Mouse (Mus musculus): Measurements from ENCODE around the gene Gm14295.
"Not testable (repeated sequence)": the region's sequence is repeated elsewhere in the genome, so short reads cannot be mapped to it uniquely, and the experiment has no call there.

Gene Gm14295

DNA sequence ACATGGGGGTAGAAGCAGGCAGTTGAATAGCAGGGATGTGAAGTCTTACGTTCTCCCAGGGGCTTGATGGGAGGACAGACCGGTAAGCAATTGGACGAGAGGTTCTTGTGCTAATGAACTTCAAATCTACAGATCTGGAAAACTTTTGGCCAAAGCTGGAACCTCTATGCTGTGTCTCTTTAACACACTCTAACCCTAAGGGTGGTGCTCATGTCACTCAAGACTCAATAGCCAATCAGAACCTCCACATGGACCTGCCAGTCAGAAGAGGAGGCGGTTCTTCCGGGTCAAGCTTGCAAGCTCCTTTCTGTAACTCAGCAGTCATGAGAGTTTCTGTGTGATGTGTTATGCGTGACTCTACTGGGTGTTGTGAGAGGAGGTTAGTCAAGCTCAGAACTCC is at the start of gene Gm14295:
Gene Gm14295 (plus strand): TSS at position 301 of the 400 bp plus-strand sequence.
- not testable (repeated sequence) for DNase-seq

DNA sequence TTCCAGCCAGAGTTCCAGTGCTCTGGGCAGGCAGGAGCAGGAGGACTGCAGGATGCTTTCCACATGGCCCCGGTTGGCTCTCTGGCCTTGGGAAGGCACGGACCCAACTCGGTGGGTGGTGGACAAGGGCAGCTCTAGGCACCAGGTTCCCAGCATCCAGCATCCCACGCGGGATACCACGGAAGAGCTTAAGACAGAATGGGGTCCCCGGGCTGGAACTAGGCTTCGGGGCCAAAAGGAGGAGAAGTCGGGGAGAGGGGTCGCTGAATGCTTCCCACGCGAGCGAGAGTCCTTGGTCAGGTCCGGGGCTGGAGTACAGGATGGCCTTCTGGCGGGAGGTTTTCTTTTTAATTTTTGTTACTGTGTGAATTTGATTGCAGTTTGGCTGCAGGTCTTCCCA is 373 bp downstream of the Gm14295 start:
- DNase-seq = peak in 1 of 2 experiments; percentile 0

DNA sequence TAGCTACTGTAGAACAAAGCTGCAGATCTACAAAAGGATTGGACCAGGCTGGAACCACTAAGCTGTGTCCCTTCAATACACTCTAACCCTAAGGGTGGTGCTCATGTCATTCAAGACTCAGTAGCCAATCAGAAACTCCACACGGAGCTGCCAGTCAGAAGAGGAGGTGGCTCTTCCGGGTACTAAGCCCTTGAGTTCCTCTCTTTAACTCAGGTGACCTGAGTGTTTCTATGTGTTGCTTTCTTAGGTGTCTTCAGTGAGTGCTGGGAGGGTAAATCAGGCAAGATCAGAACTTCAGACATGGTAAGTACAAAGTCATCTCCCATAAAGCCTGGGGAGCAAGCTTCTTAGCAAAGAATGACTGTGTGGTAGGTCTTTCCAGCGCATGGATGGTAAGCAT is 32.4 kb downstream of the Gm14295 start, which contains the start of gene Gm14408:
Gene Gm14408 (plus strand): TSS at position 301 of the 400 bp plus-strand sequence.
- not testable (repeated sequence) for DNase-seq
